Mouse (Mus musculus) c-Kit-positive CD71-positive TER-119-positive erythroid progenitor cells, embryonic 14.5 days (primary cell): ENCODE results near the gene Gm8453.
"Not testable (repeated sequence)": the region's sequence is repeated elsewhere in the genome, so short reads cannot be mapped to it uniquely, and the experiment has no call there.

Source experiments
- DNase-seq: peaks from one replicate; pipeline ENCODE4 v3.0.0-alpha.2; 2013; ENCODE audit warnings: low spot score

Gm8453 gene

DNA sequence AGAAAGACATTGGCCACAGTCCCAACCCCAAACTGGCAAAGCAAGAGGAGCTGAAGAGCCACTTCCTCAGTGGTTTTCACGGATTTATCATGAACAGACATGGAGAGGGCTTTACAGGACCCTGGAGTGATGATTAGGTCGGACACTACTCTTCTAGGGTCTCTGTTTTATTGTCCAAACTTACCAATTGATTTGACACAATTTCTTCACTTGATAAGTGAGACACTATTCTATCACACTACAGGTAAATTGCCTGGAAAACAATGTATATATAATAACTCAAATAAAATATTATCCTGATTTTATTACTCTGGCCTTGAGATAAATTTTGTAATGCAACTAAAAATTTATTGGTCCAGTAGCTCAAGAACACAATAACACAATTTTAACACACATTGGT lies at the start of gene Gm8453:
Gene Gm8453, minus strand, starts transcription at position 101 of the 400 bp plus-strand sequence.
- not testable (repeated sequence) for DNase-seq

DNA sequence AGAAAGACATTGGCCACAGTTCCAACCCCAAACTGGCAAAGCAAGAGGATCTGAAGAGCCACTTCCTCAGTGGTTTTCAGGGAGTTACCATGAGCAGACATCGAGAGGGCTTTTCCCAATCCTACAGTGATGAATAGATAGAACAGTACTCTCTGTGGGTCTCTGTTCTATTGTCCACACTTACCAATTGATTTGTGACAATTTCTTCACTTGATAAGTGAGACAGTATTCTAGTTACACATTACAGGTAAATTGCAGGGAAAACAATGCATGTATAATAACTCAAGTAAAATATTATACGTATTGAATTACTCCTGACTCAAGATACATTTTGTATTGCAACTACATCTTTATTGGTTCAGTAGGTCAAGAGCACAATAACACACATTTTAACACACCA lies 28.1 kb downstream of the Gm8453 start, which contains the start of gene Gm8653:
Gene Gm8653, minus strand, starts transcription at position 101 of the 400 bp plus-strand sequence.
- DNase-seq, result not testable (repeated sequence)

DNA sequence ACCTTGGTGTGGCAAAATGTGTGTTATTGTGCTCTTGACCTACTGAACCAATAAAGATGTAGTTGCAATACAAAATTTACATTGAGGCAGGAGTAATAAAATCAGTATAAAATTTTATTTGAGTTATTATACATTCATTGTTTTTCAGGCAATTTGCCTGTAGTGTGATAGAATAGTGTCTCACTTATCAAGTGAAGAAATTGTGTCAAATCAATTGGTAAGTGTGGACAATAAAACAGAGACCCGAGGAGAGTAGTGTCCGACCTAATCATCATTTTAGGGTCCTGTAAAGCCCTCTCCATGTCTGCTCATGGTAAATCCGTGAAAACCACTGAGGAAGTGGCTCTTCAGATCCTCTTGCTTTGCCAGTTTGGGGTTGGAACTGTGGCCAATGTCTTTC lies 40.2 kb downstream of the Gm8453 start, which contains the start of gene Vmn1r143:
Gene Vmn1r143, plus strand, starts transcription at position 301 of the 400 bp plus-strand sequence.
- not testable (repeated sequence) for DNase-seq
